Mouse (Mus musculus): ENCODE results near the gene Myo18b. TPM values are rescaled to one million over a fixed set of nuclear protein-coding genes. Genes with fewer than 3 reads are reported as not detected.

Myo18b gene
- polyA plus RNA-seq, 1 experiment, result 0.90 TPM

DNA sequence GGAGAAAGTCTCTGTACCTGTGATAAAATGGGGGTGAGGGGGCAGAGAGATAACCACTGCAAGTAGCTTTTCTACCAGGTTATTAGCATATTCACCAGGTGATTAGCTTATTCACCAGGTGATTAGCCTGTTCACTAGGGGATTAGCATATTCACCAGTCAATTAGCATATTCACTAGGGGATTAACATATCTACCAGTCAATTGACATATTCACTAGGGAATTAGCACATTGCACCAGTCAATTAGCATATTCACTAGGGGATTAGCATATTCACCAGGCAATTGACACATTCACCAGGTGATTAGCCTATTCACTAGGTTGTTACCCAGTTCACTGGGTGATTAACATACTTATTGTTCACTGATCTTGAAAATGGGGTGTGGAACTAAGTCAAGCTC is 186.3 kb downstream of the Myo18b start:
- Histone ChIP-seq H3K4me3 (replicated peaks; ENCODE audit: control insufficient read depth, low read depth, low read length) (no peak overlapping the region), H3K27ac (ENCODE audit: control insufficient read depth, insufficient read depth, low read depth, low read length, poor library complexity) (no peak overlapping the region), H3K4me1 (ENCODE audit: control insufficient read depth, insufficient read depth, low read length) (no peaks in the 10 kb centered on the region)
- no peak for TF ChIP-seq POLR2A (IDR thresholded peaks at IDR 0.05; ENCODE audit: borderline replicate concordance, control insufficient read depth, low read depth, low read length)

DNA sequence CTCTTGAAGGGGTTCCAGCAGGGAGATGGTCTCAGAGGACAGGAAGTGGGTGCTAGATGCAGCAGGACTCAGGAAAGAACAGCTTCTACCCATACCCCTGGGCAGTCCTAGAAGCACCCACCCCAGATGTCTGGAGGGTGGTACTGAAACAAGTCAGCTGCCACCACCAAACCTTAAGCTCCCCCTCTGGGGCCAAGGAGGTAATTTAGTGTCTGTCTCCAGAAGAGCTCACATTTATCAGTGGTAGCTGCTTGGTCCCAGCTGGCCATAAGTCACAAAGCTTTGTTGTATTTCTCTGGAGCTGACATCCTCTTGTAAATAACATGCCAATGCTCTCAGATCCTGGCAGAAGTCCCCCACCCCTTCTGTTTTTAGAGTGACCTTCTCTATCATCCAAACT is 187.7 kb downstream of the Myo18b start:
- H3K4me1 ChIP-seq (ENCODE audit: control insufficient read depth, insufficient read depth, low read length), result no peaks in the 10 kb centered on the region
- H3K4me3 ChIP-seq (replicated peaks; ENCODE audit: control insufficient read depth, low read depth, low read length), result no peak overlapping the region
- H3K27ac ChIP-seq (ENCODE audit: control insufficient read depth, insufficient read depth, low read depth, low read length, poor library complexity), result no peak overlapping the region
- no peak for TF ChIP-seq POLR2A (IDR thresholded peaks at IDR 0.05; ENCODE audit: borderline replicate concordance, control insufficient read depth, low read depth, low read length)
- no peak for TF ChIP-seq CTCF (IDR thresholded peaks at IDR 0.05; ENCODE audit: control insufficient read depth, insufficient read depth, low read length)

DNA sequence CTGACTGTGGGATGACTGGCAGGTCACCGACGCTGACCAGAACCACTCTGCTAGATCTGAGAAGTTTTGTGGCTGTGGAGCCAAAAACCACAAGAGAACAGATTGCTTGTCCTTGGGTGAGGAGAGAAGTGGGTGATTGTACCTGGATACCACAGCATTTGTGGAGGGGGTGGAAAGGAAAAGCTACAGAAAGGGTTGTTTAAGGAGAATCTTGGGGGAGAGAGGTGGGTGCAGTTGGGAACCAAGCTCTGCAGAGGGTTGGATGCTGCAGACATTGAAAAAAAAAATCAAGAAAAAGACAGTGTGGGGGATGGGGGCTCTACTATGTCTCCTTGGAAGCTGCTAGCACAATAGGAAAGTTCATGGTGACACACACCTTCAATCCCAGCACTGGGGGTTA is 188.7 kb downstream of the Myo18b start:
- Histone ChIP-seq H3K4me3 (replicated peaks; ENCODE audit: control insufficient read depth, low read depth, low read length) (no peak overlapping the region), H3K27ac (ENCODE audit: control insufficient read depth, insufficient read depth, low read depth, low read length, poor library complexity) (no peak overlapping the region), H3K4me1 (ENCODE audit: control insufficient read depth, insufficient read depth, low read length) (no peaks in the 10 kb centered on the region)
- TF ChIP-seq CTCF (IDR thresholded peaks at IDR 0.05; ENCODE audit: control insufficient read depth, insufficient read depth, low read length), result no peak
- TF ChIP-seq POLR2A (IDR thresholded peaks at IDR 0.05; ENCODE audit: borderline replicate concordance, control insufficient read depth, low read depth, low read length), result no peak
- 79% methylated on average over 2 of the region's 2 CpGs for WGBS

DNA sequence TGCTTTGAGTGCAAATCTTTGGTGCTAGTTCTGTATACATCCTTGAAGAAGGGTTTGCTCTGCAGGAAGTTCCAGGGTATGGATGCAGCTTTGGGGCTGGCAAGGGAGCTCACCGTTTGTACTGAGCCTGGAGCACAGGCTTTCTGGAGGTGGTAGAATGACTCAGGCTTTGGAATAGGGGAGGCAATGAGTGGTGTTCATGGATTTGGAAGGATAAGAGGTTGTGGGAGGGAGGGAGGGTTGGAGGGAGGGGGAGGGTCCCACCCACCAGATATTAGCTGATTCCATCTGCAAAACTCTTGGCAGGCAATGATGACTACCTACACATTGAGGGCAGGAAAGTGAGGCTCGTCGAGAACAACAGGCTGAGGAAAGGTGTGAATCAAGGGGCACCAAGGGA is 195.4 kb downstream of the Myo18b start:
- no peaks in the 10 kb centered on the region for H3K4me1 ChIP-seq (ENCODE audit: control insufficient read depth, insufficient read depth, low read length)
- no peak overlapping the region for H3K4me3 ChIP-seq (replicated peaks; ENCODE audit: control insufficient read depth, low read depth, low read length)
- TF ChIP-seq CTCF (IDR thresholded peaks at IDR 0.05; ENCODE audit: control insufficient read depth, insufficient read depth, low read length) (no peak), POLR2A (IDR thresholded peaks at IDR 0.05; ENCODE audit: borderline replicate concordance, control insufficient read depth, low read depth, low read length) (no peak)
- no peak overlapping the region for H3K27ac ChIP-seq (ENCODE audit: control insufficient read depth, insufficient read depth, low read depth, low read length, poor library complexity)
- WGBS, result 52% methylated on average over 3 of the region's 3 CpGs

DNA sequence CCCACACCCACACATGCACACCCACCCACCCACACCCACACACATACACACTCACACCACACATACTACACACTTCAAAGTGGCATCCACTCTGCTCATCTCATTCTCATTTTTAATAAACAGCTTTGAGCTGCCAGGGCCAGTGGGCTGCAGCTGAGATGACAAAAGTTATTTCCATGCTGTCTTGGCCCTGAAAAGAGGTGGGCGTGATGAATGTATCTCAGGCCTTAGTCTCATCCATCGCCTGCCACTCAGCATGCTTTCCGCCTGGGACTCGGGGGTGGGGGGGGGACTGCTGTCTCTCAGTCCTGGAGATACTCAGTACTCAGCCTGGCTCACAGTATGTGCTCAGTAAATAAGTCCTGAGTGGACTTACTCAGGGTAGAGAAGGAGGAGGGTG is 199.5 kb downstream of the Myo18b start:
- Histone ChIP-seq H3K27ac (ENCODE audit: control insufficient read depth, insufficient read depth, low read depth, low read length, poor library complexity) (no peak overlapping the region), H3K4me1 (ENCODE audit: control insufficient read depth, insufficient read depth, low read length) (no peaks in the 10 kb centered on the region), H3K4me3 (replicated peaks; ENCODE audit: control insufficient read depth, low read depth, low read length) (no peak overlapping the region)
- 78% methylated on average over 4 of the region's 4 CpGs for WGBS
- TF ChIP-seq POLR2A (IDR thresholded peaks at IDR 0.05; ENCODE audit: borderline replicate concordance, control insufficient read depth, low read depth, low read length) (no peak), CTCF (IDR thresholded peaks at IDR 0.05; ENCODE audit: control insufficient read depth, insufficient read depth, low read length) (no peak)

DNA sequence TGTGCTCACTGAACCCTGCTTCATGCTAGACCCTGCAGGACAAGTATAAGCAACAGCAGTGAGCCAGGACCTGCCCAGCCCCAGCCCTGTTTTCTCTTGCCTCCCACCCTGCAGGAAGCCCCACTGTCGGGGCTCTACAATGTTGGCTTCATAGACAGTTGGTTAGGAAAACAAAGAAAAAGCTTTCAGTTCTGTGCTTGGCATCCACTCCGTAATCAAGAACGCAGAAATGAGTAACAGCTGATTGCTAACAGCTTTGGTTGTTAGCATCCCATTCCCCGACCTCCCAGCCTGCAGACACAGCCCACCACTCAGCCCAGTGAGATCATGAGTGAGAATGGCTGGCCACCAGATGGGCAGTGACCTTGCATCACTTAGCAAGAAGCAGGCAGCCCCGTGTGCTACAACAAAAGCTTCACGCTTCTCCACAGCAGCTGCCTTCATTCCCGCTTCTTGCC is 200.9 kb downstream of the Myo18b start:
- no peak overlapping the region for H3K27ac ChIP-seq (ENCODE audit: control insufficient read depth, insufficient read depth, low read depth, low read length, poor library complexity)
- no peaks in the 10 kb centered on the region for H3K4me1 ChIP-seq (ENCODE audit: control insufficient read depth, insufficient read depth, low read length)
- TF ChIP-seq CTCF (IDR thresholded peaks at IDR 0.05; ENCODE audit: control insufficient read depth, insufficient read depth, low read length), result no peak
- no peak for TF ChIP-seq POLR2A (IDR thresholded peaks at IDR 0.05; ENCODE audit: borderline replicate concordance, control insufficient read depth, low read depth, low read length)
- no peak overlapping the region for H3K4me3 ChIP-seq (replicated peaks; ENCODE audit: control insufficient read depth, low read depth, low read length)
- WGBS, result 60% methylated on average over 7 of the region's 7 CpGs

DNA sequence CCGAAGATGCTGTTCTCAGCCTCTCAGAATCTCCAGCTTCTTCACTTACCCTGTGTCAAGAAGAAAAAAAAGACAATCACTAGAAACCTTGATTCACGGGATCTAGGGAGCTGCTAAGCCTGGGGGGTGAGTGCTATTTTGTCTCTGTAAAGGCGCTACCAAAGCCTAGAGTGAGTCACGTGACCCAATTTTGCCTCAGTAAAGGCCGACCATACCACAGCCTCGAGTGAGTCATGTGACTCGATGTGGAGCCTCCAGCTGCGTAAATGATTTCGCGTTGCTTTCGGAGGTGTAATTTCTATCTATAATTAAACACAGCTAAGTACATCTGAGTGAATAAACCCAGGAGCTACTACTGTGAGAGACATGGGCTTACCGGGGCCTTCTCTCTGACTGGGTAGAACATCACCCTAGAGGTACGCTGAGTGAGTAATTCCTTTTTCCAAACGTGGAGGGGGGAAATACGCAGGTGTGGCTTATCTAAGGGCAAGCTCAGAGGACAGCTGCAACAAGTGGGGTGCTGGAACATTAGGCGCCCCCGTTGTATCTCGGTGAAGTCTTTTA is 202.8 kb downstream of the Myo18b start:
- TF ChIP-seq CTCF (IDR thresholded peaks at IDR 0.05; ENCODE audit: control insufficient read depth, insufficient read depth, low read length) (no peak), POLR2A (IDR thresholded peaks at IDR 0.05; ENCODE audit: borderline replicate concordance, control insufficient read depth, low read depth, low read length) (no peak)
- Histone ChIP-seq H3K27ac (ENCODE audit: control insufficient read depth, insufficient read depth, low read depth, low read length, poor library complexity) (no peak overlapping the region), H3K4me3 (replicated peaks; ENCODE audit: control insufficient read depth, low read depth, low read length) (no peak overlapping the region), H3K4me1 (ENCODE audit: control insufficient read depth, insufficient read depth, low read length) (no peaks in the 10 kb centered on the region)
- WGBS, result 77% methylated on average over 18 of the region's 18 CpGs

DNA sequence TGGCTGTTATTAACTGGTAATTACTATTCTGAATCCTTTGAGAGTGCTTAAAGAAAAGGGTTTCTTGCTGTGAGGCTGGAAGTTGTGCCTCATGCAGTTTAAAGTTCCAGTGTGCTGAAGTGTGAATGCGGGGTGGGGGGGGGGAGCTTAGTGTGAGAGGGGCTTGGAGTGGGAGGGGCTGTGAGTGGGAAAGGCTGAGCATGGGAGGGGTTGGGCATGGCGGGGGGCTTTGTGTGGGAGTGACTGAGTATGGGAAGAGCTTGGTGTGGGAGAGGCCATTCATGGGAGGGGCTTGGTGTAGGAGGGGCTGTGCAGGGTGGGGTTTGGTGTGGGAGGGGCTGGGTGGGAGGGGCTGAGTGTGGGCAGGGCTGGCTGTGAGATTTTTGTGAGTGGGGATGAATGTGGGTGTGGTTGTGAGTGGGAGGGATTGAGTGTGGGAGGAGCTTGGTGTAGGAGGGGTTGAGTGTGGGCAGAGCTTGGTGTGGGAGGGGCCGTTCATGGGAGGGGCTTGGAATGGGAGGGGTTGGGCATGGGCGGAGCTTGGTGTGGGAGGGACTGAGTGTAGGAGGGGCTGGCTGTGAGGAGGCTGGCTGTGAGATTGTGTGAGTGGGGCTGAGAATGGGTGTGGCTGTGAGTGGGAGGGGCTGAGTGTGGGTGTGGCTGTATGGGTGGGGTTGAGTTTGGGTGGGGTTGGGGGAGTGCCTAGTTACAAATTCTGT is 208.9 kb downstream of the Myo18b start:
- Histone ChIP-seq H3K27ac (ENCODE audit: control insufficient read depth, insufficient read depth, low read depth, low read length, poor library complexity) (no peak overlapping the region), H3K4me3 (replicated peaks; ENCODE audit: control insufficient read depth, low read depth, low read length) (no peak overlapping the region), H3K4me1 (ENCODE audit: control insufficient read depth, insufficient read depth, low read length) (no peaks in the 10 kb centered on the region)
- 63% methylated on average over 4 of the region's 4 CpGs for WGBS
- no peak for TF ChIP-seq CTCF (IDR thresholded peaks at IDR 0.05; ENCODE audit: control insufficient read depth, insufficient read depth, low read length)
